Mouse (Mus musculus) heart, adult 8-10 months (tissue): ENCODE measurements around the gene Olfr56. TPM values are rescaled to one million over a fixed set of nuclear protein-coding genes. Genes with fewer than 3 reads are reported as not detected.
"Not testable (repeated sequence)": the region's sequence is repeated elsewhere in the genome, so short reads cannot be mapped to it uniquely, and the experiment has no call there.

Experiments used
- DNase-seq: peaks from one replicate; pipeline ENCODE4 v3.0.0; 2022; ENCODE audit warnings: low spot score
- total RNA-seq, 4 experiments: library from RNA; stranded (reverse); gene quantifications; 2 replicates each; pipeline ENCODE4 v1.2.4; 2022

Olfr56 gene
- total RNA-seq = under 1 TPM in 3 of 4 experiments, not detected in 1; 0.09 to 0.14 (median 0.09) TPM

GRCm38 (mm10) chr11:48978240-48978939 lies at the start of gene Olfr56:
Gene Olfr56, plus strand, starts transcription at chr11:48978889.
- DNase-seq = not testable (repeated sequence)

GRCm38 (mm10) chr11:48933422-48933821 lies 45.3 kb upstream of the Olfr56 start:
- DNase-seq = not testable (repeated sequence)

GRCm38 (mm10) chr11:48933923-48934322 lies 44.8 kb upstream of the Olfr56 start:
- DNase-seq = not testable (repeated sequence)

GRCm38 (mm10) chr11:48935291-48935690 lies 43.4 kb upstream of the Olfr56 start:
- DNase-seq = not testable (repeated sequence)

- not testable (repeated sequence) for DNase-seq
Observed at GRCm38 (mm10) chr11:48939286-48939685, 39.4 kb upstream of the Olfr56 start.

- DNase-seq = not testable (repeated sequence)
Observed at GRCm38 (mm10) chr11:48946090-48946489, 32.6 kb upstream of the Olfr56 start, which contains the start of gene Psme2b. Gene Psme2b, minus strand, starts transcription at chr11:48946190.

GRCm38 (mm10) chr11:48974686-48975085 lies 4.0 kb upstream of the Olfr56 start:
- not testable (repeated sequence) for DNase-seq

- DNase-seq = not testable (repeated sequence)
Observed at GRCm38 (mm10) chr11:48979251-48979650, 562 bp downstream of the Olfr56 start, which contains the start of gene 9930111J21Rik1. Gene 9930111J21Rik1, minus strand, starts transcription at chr11:48979398.

- DNase-seq = not testable (repeated sequence)
Observed at GRCm38 (mm10) chr11:48980052-48980451, 1.4 kb downstream of the Olfr56 start.

GRCm38 (mm10) chr11:48982848-48983247 lies 4.2 kb downstream of the Olfr56 start:
- not testable (repeated sequence) for DNase-seq

- not testable (repeated sequence) for DNase-seq
Observed at GRCm38 (mm10) chr11:48988219-48988618, 9.5 kb downstream of the Olfr56 start.

GRCm38 (mm10) chr11:48989981-48990380 lies 11.3 kb downstream of the Olfr56 start:
- not testable (repeated sequence) for DNase-seq

- peak; percentile 45 for DNase-seq
Observed at GRCm38 (mm10) chr11:48991740-48992520, 13.2 kb downstream of the Olfr56 start, which contains the start of gene Gm12185. Gene Gm12185, minus strand, starts transcription at chr11:48992226.

- not testable (repeated sequence) for DNase-seq
Observed at GRCm38 (mm10) chr11:48993296-48993695, 14.6 kb downstream of the Olfr56 start.

- not testable (repeated sequence) for DNase-seq
Observed at GRCm38 (mm10) chr11:48994018-48994417, 15.3 kb downstream of the Olfr56 start, which contains the start of gene Tgtp1. Gene Tgtp1, minus strand, starts transcription at chr11:48994172.

- DNase-seq = not testable (repeated sequence)
Observed at GRCm38 (mm10) chr11:49000411-49000810, 21.7 kb downstream of the Olfr56 start.

- DNase-seq = not testable (repeated sequence)
Observed at GRCm38 (mm10) chr11:49006317-49006716, 27.6 kb downstream of the Olfr56 start.

- not testable (repeated sequence) for DNase-seq
Observed at GRCm38 (mm10) chr11:49006785-49007184, 28.1 kb downstream of the Olfr56 start.

- not testable (repeated sequence) for DNase-seq
Observed at GRCm38 (mm10) chr11:49012074-49012473, 33.4 kb downstream of the Olfr56 start.

- not testable (repeated sequence) for DNase-seq
Observed at GRCm38 (mm10) chr11:49050064-49050463, 71.4 kb downstream of the Olfr56 start.

- DNase-seq = not testable (repeated sequence)
Observed at GRCm38 (mm10) chr11:49051093-49051891, 72.6 kb downstream of the Olfr56 start, which contains the start of gene 9930111J21Rik2. Gene 9930111J21Rik2, minus strand, starts transcription at chr11:49051242.
